Comparison of ENCODE assay signal across 8 mouse cellular contexts in genomic region chr7:30279536-30279935, GRCm38 (mm10). TPM values are rescaled to one million over a fixed set of nuclear protein-coding genes. Genes with fewer than 3 reads are reported as not detected.
DNase-seq lines count a peak whose midpoint lies in the region; ATAC-seq lines count a peak whose summit lies in the region.

No protein-coding gene starts in this region.

- H3K27me3 ChIP-seq in liver, embryonic 11.5 days (replicated peaks; ENCODE audit: control insufficient read depth, insufficient read depth, low read length): no peaks in the 10 kb centered on the region

- WGBS in liver, embryonic 11.5 days: 0% methylated on average over 6 of the region's 6 CpGs

- peak overlapping the region; percentile 99 for H3K4me2 ChIP-seq in liver, embryonic 11.5 days

- H3K36me3 ChIP-seq in liver, embryonic 11.5 days (ENCODE audit: control insufficient read depth, insufficient read depth, low read length): 0 out of 2 replicates have a peak, but pooled peaks cover 2% of the 10 kb centered on the region

- DNase-seq in cerebellum, adult 8-10 months: peak; percentile 11
- DNase-seq in cerebellum, adult 11-12 months: no peak
- DNase-seq in 3T3-L1 (ENCODE audit: low read depth, low spot score): peak; percentile 72
- DNase-seq in liver, embryonic 11.5 days (ENCODE audit: low spot score): no peak
- DNase-seq in right cerebral cortex, adult 18-20 months: no peak
- no peak for DNase-seq in yolk sac, embryonic 10.5 days (ENCODE audit: low spot score)
- no peak for DNase-seq in frontal cortex, adult 2 months (ENCODE audit: extremely low spot score in 1 of 2, low spot score in 1 of 2)

- H3K27ac ChIP-seq in liver, embryonic 11.5 days (ENCODE audit: low read depth, low read length): peak overlapping the region; percentile 98

- H3K4me3 ChIP-seq in liver, embryonic 11.5 days (ENCODE audit: low read depth, low read length): peak overlapping the region; percentile 87

- no peaks in the 10 kb centered on the region for H3K9me3 ChIP-seq in liver, embryonic 11.5 days (ENCODE audit: control insufficient read depth, low read length)

- ATAC-seq in erythroid progenitor cell, adult 5-6 weeks (replicated peaks; ENCODE audit: low FRiP score, poor library complexity, severe bottlenecking): peak; percentile 70
- ATAC-seq in liver, embryonic 11.5 days (replicated peaks; ENCODE audit: low FRiP score): peak; percentile 45; the same call in 1 of the 2 replicates

- H3K9ac ChIP-seq in liver, embryonic 11.5 days (ENCODE audit: low read depth, low read length): peak overlapping the region; percentile 88

- peaks cover 11% of the 10 kb centered on the region for H3K4me1 ChIP-seq in liver, embryonic 11.5 days (replicated peaks; ENCODE audit: control insufficient read depth, insufficient read depth, low read length)

RNA-seq across cellular contexts. Expression of gene Thap8, which starts 0.4 kb away (rescaled TPM):
- not detected in 2 replicates for total RNA-seq in erythroid progenitor cell, adult 5-6 weeks (2015; ENCODE audit: low replicate concordance)
- total RNA-seq in erythroid progenitor cell, adult 5-6 weeks (2017; ENCODE audit: low replicate concordance): not detected in 2 replicates
- polyA plus RNA-seq in liver, embryonic 11.5 days (2014; fragmentation: Nextera tagmentation; extraction: Ambion mirVana): not detected in 2 replicates
- polyA plus RNA-seq in frontal cortex, adult 2 months (2012; rRNA removed): 0.15 and 0.22 TPM in 2 replicates

RNA-seq across cellular contexts. Expression of gene Wdr62, which starts 0.7 kb away (rescaled TPM):
- 42.8 and 71.4 TPM in 2 replicates for total RNA-seq in erythroid progenitor cell, adult 5-6 weeks (2015; ENCODE audit: low replicate concordance)
- 26.2 and 31.1 TPM in 2 replicates for total RNA-seq in erythroid progenitor cell, adult 5-6 weeks (2017; ENCODE audit: low replicate concordance)
- polyA plus RNA-seq in liver, embryonic 11.5 days (2014; fragmentation: Nextera tagmentation; extraction: Ambion mirVana): 15.3 and 16.0 TPM in 2 replicates
- polyA plus RNA-seq in frontal cortex, adult 2 months (2012; rRNA removed): 3.9 and 5.6 TPM in 2 replicates

RNA-seq across cellular contexts. Expression of gene Clip3, which starts 12.0 kb away (rescaled TPM):
- total RNA-seq in erythroid progenitor cell, adult 5-6 weeks (2015; ENCODE audit: low replicate concordance): not detected in 2 replicates
- not detected in 2 replicates for total RNA-seq in erythroid progenitor cell, adult 5-6 weeks (2017; ENCODE audit: low replicate concordance)
- 16.3 and 17.6 TPM in 2 replicates for polyA plus RNA-seq in liver, embryonic 11.5 days (2014; fragmentation: Nextera tagmentation; extraction: Ambion mirVana)
- 354 and 373 TPM in 2 replicates for polyA plus RNA-seq in frontal cortex, adult 2 months (2012; rRNA removed)

RNA-seq across cellular contexts. Expression of gene Alkbh6, which starts 29.0 kb away (rescaled TPM):
- 2.5 and 11.3 TPM in 2 replicates for total RNA-seq in erythroid progenitor cell, adult 5-6 weeks (2015; ENCODE audit: low replicate concordance)
- total RNA-seq in erythroid progenitor cell, adult 5-6 weeks (2017; ENCODE audit: low replicate concordance): 4.2 TPM in 1 of 2 replicates, not detected in the other
- 38.7 and 43.4 TPM in 2 replicates for polyA plus RNA-seq in liver, embryonic 11.5 days (2014; fragmentation: Nextera tagmentation; extraction: Ambion mirVana)
- 132 TPM in 2 replicates for polyA plus RNA-seq in frontal cortex, adult 2 months (2012; rRNA removed)

RNA-seq across cellular contexts. Expression of gene Syne4, which starts 35.1 kb away (rescaled TPM):
- total RNA-seq in erythroid progenitor cell, adult 5-6 weeks (2015; ENCODE audit: low replicate concordance): not detected in 2 replicates
- not detected in 2 replicates for total RNA-seq in erythroid progenitor cell, adult 5-6 weeks (2017; ENCODE audit: low replicate concordance)
- polyA plus RNA-seq in liver, embryonic 11.5 days (2014; fragmentation: Nextera tagmentation; extraction: Ambion mirVana): 25.6 and 28.9 TPM in 2 replicates
- 27.6 and 29.9 TPM in 2 replicates for polyA plus RNA-seq in frontal cortex, adult 2 months (2012; rRNA removed)

Comparison
In these comparisons a context has a peak if more than half of its experiments do, and no peak if none do; other contexts are left out.
1. DNase-seq: peak in cerebellum, adult 8-10 months (single experiment) and 3T3-L1 (single experiment); none in cerebellum, adult 11-12 months (single experiment), liver, embryonic 11.5 days (single experiment), right cerebral cortex, adult 18-20 months (single experiment), yolk sac, embryonic 10.5 days (single experiment) and frontal cortex, adult 2 months (0 of 2).
2. RNA of gene Clip3, which starts 12.0 kb away (polyA plus RNA-seq): 354 to 373 TPM in frontal cortex, adult 2 months; 16.3 to 17.6 TPM in liver, embryonic 11.5 days; every median in the first group is over 10 times any median in the second.